8 mouse cellular contexts compared by ENCODE assay signal in the genomic region with DNA sequence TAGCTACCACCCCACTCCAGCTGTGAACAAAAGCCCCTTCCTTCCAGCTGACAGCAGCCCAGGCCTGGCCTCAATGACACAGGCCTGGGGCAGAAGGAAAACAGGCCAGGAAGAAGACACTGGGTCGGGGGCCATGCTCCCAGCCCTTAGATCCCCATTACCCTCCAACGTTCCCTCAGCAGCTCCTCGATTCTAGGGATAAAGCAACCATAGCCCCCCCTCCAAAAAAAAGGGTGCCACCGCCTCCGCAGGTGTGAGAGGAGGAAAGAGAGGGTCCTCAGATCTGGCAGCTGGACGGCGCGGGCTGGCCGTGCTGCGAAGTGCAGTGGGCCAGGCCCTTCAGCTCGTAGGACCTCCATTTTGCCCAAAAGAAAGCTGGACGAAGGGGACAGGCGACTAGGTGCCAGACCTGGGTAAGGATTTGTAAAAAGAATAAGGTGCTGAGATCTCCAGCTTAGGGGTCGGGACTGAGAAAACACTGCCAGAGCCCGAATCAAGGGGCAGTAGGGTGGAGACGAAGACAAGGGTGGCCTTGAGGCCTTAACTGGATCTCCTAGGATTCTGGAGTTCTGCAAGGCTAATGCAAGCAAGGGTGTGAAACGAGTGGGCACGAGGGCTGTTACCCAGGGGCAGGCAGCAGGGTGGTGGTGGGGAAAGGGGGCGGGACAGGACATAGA. TPM values are rescaled to one million over a fixed set of nuclear protein-coding genes. Genes with fewer than 3 reads are reported as not detected.
DNase-seq lines count a peak whose midpoint lies in the region; ATAC-seq lines count a peak whose summit lies in the region.

No protein-coding gene starts in this region.

- ATAC-seq in embryonic facial prominence, embryonic 12.5 days (ENCODE audit: insufficient number of reproducible peaks, insufficient read depth, low FRiP score, low TSS enrichment) = no peak
- ATAC-seq in hindbrain, embryonic 16.5 days = no peak; the same call in 1 of the 2 replicates
- ATAC-seq in activated CD4-positive, CD25-positive, alpha-beta regulatory T cell, adult 4 months = no peak

- H3K9me3 ChIP-seq in embryonic facial prominence, embryonic 12.5 days = no peaks in the 10 kb centered on the region
- no peaks in the 10 kb centered on the region for H3K9me3 ChIP-seq in hindbrain, embryonic 16.5 days (ENCODE audit: control insufficient read depth, low read length)

- H3K4me1 ChIP-seq in embryonic facial prominence, embryonic 12.5 days = peaks cover 12% of the 10 kb centered on the region
- H3K4me1 ChIP-seq in hindbrain, embryonic 16.5 days (ENCODE audit: control insufficient read depth, insufficient read depth, low read depth, low read length) = peaks cover 23% of the 10 kb centered on the region

- H3K4me2 ChIP-seq in embryonic facial prominence, embryonic 12.5 days (replicated peaks) = peak overlapping the region; percentile 96
- peak overlapping the region; percentile 69 for H3K4me2 ChIP-seq in hindbrain, embryonic 16.5 days (ENCODE audit: low read length)

- H3K27me3 ChIP-seq in embryonic facial prominence, embryonic 12.5 days = no peaks in the 10 kb centered on the region
- H3K27me3 ChIP-seq in hindbrain, embryonic 16.5 days (replicated peaks; ENCODE audit: control insufficient read depth, insufficient read depth, low read length) = no peaks in the 10 kb centered on the region

- DNase-seq in layer of hippocampus, postnatal 14 days (ENCODE audit: low spot score in 2 of 2) = peak; percentile 41 to 62
- DNase-seq in layer of hippocampus, adult 8-10 months (ENCODE audit: low spot score in 2 of 2) = no peak
- peak; percentile 57 for DNase-seq in MN1 (ENCODE audit: low spot score)
- DNase-seq in lung, postnatal 4 days = peak; percentile 47 to 50
- DNase-seq in urinary bladder, adult 2 months (ENCODE audit: low spot score) = no peak

- H3K27ac ChIP-seq in embryonic facial prominence, embryonic 12.5 days = peak overlapping the region; percentile 94
- peak overlapping the region; percentile 97 for H3K27ac ChIP-seq in hindbrain, embryonic 16.5 days (ENCODE audit: low read depth, low read length)

- peaks cover 30% of the 10 kb centered on the region for H3K36me3 ChIP-seq in embryonic facial prominence, embryonic 12.5 days
- peaks cover 20% of the 10 kb centered on the region for H3K36me3 ChIP-seq in hindbrain, embryonic 16.5 days (ENCODE audit: control insufficient read depth, insufficient read depth, low read length)

- WGBS in embryonic facial prominence, embryonic 12.5 days = under 1% methylated on average over 19 of the region's 19 CpGs
- 0% methylated on average over 19 of the region's 19 CpGs for WGBS in hindbrain, embryonic 16.5 days

- H3K4me3 ChIP-seq in embryonic facial prominence, embryonic 12.5 days = peak overlapping the region; percentile 78
- peak overlapping the region; percentile 94 for H3K4me3 ChIP-seq in hindbrain, embryonic 16.5 days (ENCODE audit: low read length)

- peak overlapping the region; percentile 91 for H3K9ac ChIP-seq in embryonic facial prominence, embryonic 12.5 days
- H3K9ac ChIP-seq in hindbrain, embryonic 16.5 days (ENCODE audit: low read depth, low read length) = peak overlapping the region; percentile 98

RNA-seq across cellular contexts. Expression of gene Epo, which starts 0.8 kb away (rescaled TPM):
- not detected for total RNA-seq in layer of hippocampus, postnatal 14 days (2021)
- total RNA-seq in layer of hippocampus, adult 8-10 months (2022) = not detected
- polyA plus RNA-seq in embryonic facial prominence, embryonic 12.5 days (2016; fragmentation: Nextera tagmentation; extraction: Ambion mirVana) = 0.34 and 0.47 TPM in 2 replicates
- not detected in 2 replicates for polyA plus RNA-seq in hindbrain, embryonic 16.5 days (2015; fragmentation: Nextera tagmentation; extraction: Ambion mirVana)
- polyA plus RNA-seq in activated CD4-positive, CD25-positive, alpha-beta regulatory T cell, adult 4 months (2017; shearing (Covaris generic)) = not detected
- not detected in 2 replicates for polyA plus RNA-seq in urinary bladder, adult 2 months (2012; rRNA removed)

RNA-seq across cellular contexts. Expression of gene Gnb2, which starts 1.0 kb away (rescaled TPM):
- total RNA-seq in layer of hippocampus, postnatal 14 days (2021) = 100 to 1,000 TPM; 704 to 770 TPM
- total RNA-seq in layer of hippocampus, adult 8-10 months (2022) = 100 to 1,000 TPM; 572 to 587 (median 576) TPM
- polyA plus RNA-seq in embryonic facial prominence, embryonic 12.5 days (2016; fragmentation: Nextera tagmentation; extraction: Ambion mirVana) = 382 and 409 TPM in 2 replicates
- 519 and 521 TPM in 2 replicates for polyA plus RNA-seq in hindbrain, embryonic 16.5 days (2015; fragmentation: Nextera tagmentation; extraction: Ambion mirVana)
- 10 to 100 TPM; 73.0 to 82.7 TPM for polyA plus RNA-seq in activated CD4-positive, CD25-positive, alpha-beta regulatory T cell, adult 4 months (2017; shearing (Covaris generic))
- 363 and 433 TPM in 2 replicates for polyA plus RNA-seq in urinary bladder, adult 2 months (2012; rRNA removed)

RNA-seq across cellular contexts. Expression of gene Gigyf1, which starts 13.9 kb away (rescaled TPM):
- 10 to 100 TPM; 40.5 to 48.8 TPM for total RNA-seq in layer of hippocampus, postnatal 14 days (2021)
- total RNA-seq in layer of hippocampus, adult 8-10 months (2022) = 10 to 100 TPM; 60.2 to 75.9 (median 65.5) TPM
- 17.4 and 18.1 TPM in 2 replicates for polyA plus RNA-seq in embryonic facial prominence, embryonic 12.5 days (2016; fragmentation: Nextera tagmentation; extraction: Ambion mirVana)
- polyA plus RNA-seq in hindbrain, embryonic 16.5 days (2015; fragmentation: Nextera tagmentation; extraction: Ambion mirVana) = 11.8 and 16.3 TPM in 2 replicates
- polyA plus RNA-seq in activated CD4-positive, CD25-positive, alpha-beta regulatory T cell, adult 4 months (2017; shearing (Covaris generic)) = 10 to 100 TPM; 18.5 to 22.6 TPM
- 32.4 and 34.7 TPM in 2 replicates for polyA plus RNA-seq in urinary bladder, adult 2 months (2012; rRNA removed)

RNA-seq across cellular contexts. Expression of gene Actl6b, which starts 21.0 kb away (rescaled TPM):
- 100 to 1,000 TPM; 128 to 133 TPM for total RNA-seq in layer of hippocampus, postnatal 14 days (2021)
- total RNA-seq in layer of hippocampus, adult 8-10 months (2022) = 100 to 1,000 TPM; 116 to 137 (median 125) TPM
- polyA plus RNA-seq in embryonic facial prominence, embryonic 12.5 days (2016; fragmentation: Nextera tagmentation; extraction: Ambion mirVana) = 6.1 and 9.3 TPM in 2 replicates
- 268 and 271 TPM in 2 replicates for polyA plus RNA-seq in hindbrain, embryonic 16.5 days (2015; fragmentation: Nextera tagmentation; extraction: Ambion mirVana)
- polyA plus RNA-seq in activated CD4-positive, CD25-positive, alpha-beta regulatory T cell, adult 4 months (2017; shearing (Covaris generic)) = not detected
- polyA plus RNA-seq in urinary bladder, adult 2 months (2012; rRNA removed) = 0.06 TPM in 1 of 2 replicates, not detected in the other

RNA-seq across cellular contexts. Expression of gene Pop7, which starts 30.0 kb away (rescaled TPM):
- 10 to 100 TPM; 32.9 to 37.1 TPM for total RNA-seq in layer of hippocampus, postnatal 14 days (2021)
- 10 to 100 TPM; 30.4 to 33.1 (median 32.4) TPM for total RNA-seq in layer of hippocampus, adult 8-10 months (2022)
- polyA plus RNA-seq in embryonic facial prominence, embryonic 12.5 days (2016; fragmentation: Nextera tagmentation; extraction: Ambion mirVana) = 54.0 and 56.4 TPM in 2 replicates
- polyA plus RNA-seq in hindbrain, embryonic 16.5 days (2015; fragmentation: Nextera tagmentation; extraction: Ambion mirVana) = 79.3 and 87.0 TPM in 2 replicates
- 10 to 100 TPM; 60.7 to 66.2 TPM for polyA plus RNA-seq in activated CD4-positive, CD25-positive, alpha-beta regulatory T cell, adult 4 months (2017; shearing (Covaris generic))
- polyA plus RNA-seq in urinary bladder, adult 2 months (2012; rRNA removed) = 23.4 and 29.6 TPM in 2 replicates

Comparison
In these comparisons a context has a peak if more than half of its experiments do, and no peak if none do; other contexts are left out.
1. DNase-seq: peak in layer of hippocampus, postnatal 14 days (2 of 2), MN1 (single experiment) and lung, postnatal 4 days (2 of 2); none in layer of hippocampus, adult 8-10 months (0 of 2) and urinary bladder, adult 2 months (single experiment).